Mouse (Mus musculus) megakaryocyte, embryonic 14.5 days (primary cell): ENCODE data around the gene Jakmip3.

Experiments
- FLI1 ChIP-seq: IDR thresholded peaks from 2 replicates; pipeline ENCODE4 v1.6.1; 2012; ENCODE audit warnings: low read length, inconsistent platforms, mixed read lengths
- GATA1 ChIP-seq: IDR thresholded peaks from 3 replicates; pipeline ENCODE4 v1.6.1; 2012; ENCODE audit warnings: mixed read lengths, low read length, inconsistent platforms, borderline replicate concordance

DNA sequence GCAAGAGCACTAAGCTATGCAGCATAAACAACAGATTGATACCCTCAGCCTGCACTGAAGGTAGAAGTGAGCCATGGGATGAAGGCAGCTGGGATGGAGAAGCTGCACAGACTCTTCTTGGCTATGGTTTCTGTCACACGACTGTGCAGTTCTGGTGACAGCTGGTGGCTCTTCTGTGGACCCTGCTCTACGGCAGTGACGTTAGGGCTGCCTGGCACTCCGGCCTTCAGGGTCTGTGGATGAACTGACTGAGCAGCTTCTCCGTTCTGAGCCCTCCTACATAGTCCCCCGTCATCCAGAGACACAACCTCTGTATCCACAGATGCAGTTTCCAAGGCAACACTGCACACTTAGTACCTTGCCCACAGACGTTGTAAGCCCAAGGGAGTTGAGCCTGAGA is 186.0 kb downstream of the Jakmip3 start:
- TF ChIP-seq FLI1 (no peak), GATA1 (no peak)
